Comparison of ENCODE assay signal across 25 mouse cellular contexts in the genomic region with DNA sequence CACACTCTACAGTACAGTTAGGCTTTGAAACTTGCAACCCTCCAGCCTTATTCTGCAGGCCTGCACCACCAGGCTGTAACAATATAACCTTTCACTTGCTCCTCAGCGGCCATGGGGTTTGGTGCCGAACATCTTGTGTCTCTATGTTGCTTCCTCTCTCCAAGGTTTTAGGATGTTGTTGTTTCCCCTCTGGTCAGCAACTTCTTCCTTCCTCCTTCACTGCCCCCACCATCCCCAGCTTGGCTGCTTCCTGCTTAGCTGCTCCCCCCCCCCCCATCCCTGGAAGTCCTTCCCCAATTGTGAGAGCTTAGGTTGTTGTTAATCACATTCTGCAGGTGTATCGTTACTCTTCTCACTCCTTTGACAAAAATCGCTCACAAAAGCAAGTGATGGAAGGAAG. TPM values are rescaled to one million over a fixed set of nuclear protein-coding genes. Genes with fewer than 3 reads are reported as not detected.
"Had no signal": no experiment of that assay in that cellular context is flagged by ENCODE, and none has a peak within 500 bp of the region (broad histone marks: within the 10 kb centered on the region; RNA-seq: fewer than 3 reads in every experiment).

No protein-coding gene starts in this region.

- H3K36me3 ChIP-seq: lung, embryonic 15.5 days; midbrain, embryonic 10.5 days; midbrain, embryonic 12.5 days; neural tube, embryonic 13.5 days; neural tube, embryonic 15.5 days had no signal

- H3K9me3 ChIP-seq: lung, embryonic 15.5 days; midbrain, embryonic 10.5 days; midbrain, embryonic 12.5 days; neural tube, embryonic 13.5 days; neural tube, embryonic 15.5 days had no signal

- H3K27ac ChIP-seq: lung, embryonic 15.5 days; midbrain, embryonic 10.5 days; midbrain, embryonic 12.5 days; neural tube, embryonic 13.5 days; neural tube, embryonic 15.5 days had no signal

- H3K4me1 ChIP-seq: lung, embryonic 15.5 days; midbrain, embryonic 10.5 days; midbrain, embryonic 12.5 days; neural tube, embryonic 13.5 days; neural tube, embryonic 15.5 days had no signal

- H3K4me2 ChIP-seq: lung, embryonic 15.5 days; midbrain, embryonic 12.5 days; neural tube, embryonic 13.5 days; neural tube, embryonic 15.5 days had no signal

- H3K27me3 ChIP-seq: lung, embryonic 15.5 days; midbrain, embryonic 12.5 days; neural tube, embryonic 13.5 days; neural tube, embryonic 15.5 days had no signal

- H3K9ac ChIP-seq: lung, embryonic 15.5 days; midbrain, embryonic 12.5 days; neural tube, embryonic 13.5 days; neural tube, embryonic 15.5 days had no signal

- H3K4me3 ChIP-seq: lung, embryonic 15.5 days; midbrain, embryonic 10.5 days; midbrain, embryonic 12.5 days; myocyte; neural tube, embryonic 13.5 days; neural tube, embryonic 15.5 days had no signal

- ATAC-seq: lung, postnatal 0 days; midbrain, embryonic 16.5 days had no signal

- DNase-seq: lung, adult 2 months; lung, postnatal 14 days; lung, postnatal 36 days; midbrain, embryonic 14.5 days; retina, postnatal 1 day; right cerebral cortex, adult 18-20 months; right cerebral cortex, postnatal 25 days; right cerebral cortex, postnatal 4 days; spleen, adult 18-20 months; thymus, adult 18-20 months; thymus, postnatal 14 days; thymus, postnatal 36 days had no signal

RNA-seq across cellular contexts. Expression of a gene that starts 14.6 kb away (rescaled TPM):
- total RNA-seq: megakaryocyte, adult 5-6 weeks; megakaryocyte-erythroid progenitor cell, adult 5-6 weeks had no signal
- polyA plus RNA-seq: lung, adult 2 months; lung, postnatal 0 days; midbrain, embryonic 10.5 days; midbrain, embryonic 12.5 days; midbrain, embryonic 14.5 days; midbrain, embryonic 16.5 days; myocyte; neural tube, embryonic 11.5 days; neural tube, embryonic 13.5 days; neural tube, embryonic 15.5 days; stomach, embryonic 14.5 days; thymus, postnatal 0 days had no signal

RNA-seq across cellular contexts. Expression of a gene that starts 49.9 kb away (rescaled TPM):
- polyA plus RNA-seq: lung, adult 2 months; lung, embryonic 15.5 days; stomach, embryonic 14.5 days had no signal
